Mouse (Mus musculus) ES-E14 (cell line): ENCODE results near the gene B430306N03Rik. TPM values are rescaled to one million over a fixed set of nuclear protein-coding genes. Genes with fewer than 3 reads are reported as not detected.

ENCODE experiments used
- DNase-seq: peaks from one replicate; pipeline ENCODE4 v3.0.0-alpha.2; 2013; ENCODE audit warnings: low read depth, low spot score
- H3K27ac ChIP-seq: 2 replicates; pipeline ENCODE4 v1.5.1; 2012; ENCODE audit warnings: low read depth, mild to moderate bottlenecking, low read length, moderate library complexity, mixed read lengths; ENCODE audit not compliant: poor library complexity, insufficient read depth, severe bottlenecking
- H3K36me3 ChIP-seq: 2 replicates; pipeline ENCODE4 v1.6.1; 2012; ENCODE audit warnings: mild to moderate bottlenecking, low read length, moderate library complexity, mixed read lengths; ENCODE audit not compliant: control insufficient read depth, poor library complexity, insufficient read depth, severe bottlenecking
- H3K4me1 ChIP-seq, 2 experiments: fragments of 150-350 bp in 1 of 2; sonication (generic) in 1 of 2; 2 replicates each; pipeline ENCODE4 v1.6.1; 2012; ENCODE audit warnings: low read length in 2 of 2, mild to moderate bottlenecking in 1 of 2, mixed read lengths in 1 of 2; ENCODE audit not compliant: control insufficient read depth in 2 of 2, insufficient read depth in 2 of 2, poor library complexity in 1 of 2
- H3K4me3 ChIP-seq, 2 experiments: fragments of 150-350 bp in 1 of 2; sonication (generic) in 1 of 2; 2 replicates each; pipeline ENCODE4 v1.5.1; 2012; ENCODE audit warnings: low read length in 2 of 2, low read depth in 1 of 2, mild to moderate bottlenecking in 1 of 2, mixed read lengths in 1 of 2; ENCODE audit not compliant: insufficient read depth in 1 of 2, poor library complexity in 1 of 2, severe bottlenecking in 1 of 2
- H3K9ac ChIP-seq: 2 replicates; pipeline ENCODE4 v1.6.1; 2012; ENCODE audit warnings: low read depth, mild to moderate bottlenecking, low read length, mixed read lengths; ENCODE audit not compliant: poor library complexity, insufficient read depth, severe bottlenecking
- H3K9me3 ChIP-seq: fragments of 150-350 bp; sonication (generic); 2 replicates; pipeline ENCODE4 v1.6.1; 2012; ENCODE audit warnings: low read depth, mild to moderate bottlenecking, low read length; ENCODE audit not compliant: control insufficient read depth, insufficient read depth
- CHD2 ChIP-seq: IDR thresholded peaks from 2 replicates; pipeline ENCODE4 v1.6.1; 2014; ENCODE audit warnings: mild to moderate bottlenecking, low read depth, low read length, inconsistent platforms
- HCFC1 ChIP-seq: IDR thresholded peaks from 2 replicates; pipeline ENCODE4 v1.6.1; 2012; ENCODE audit warnings: low read length, inconsistent platforms, borderline replicate concordance; ENCODE audit not compliant: insufficient read depth
- MAFK ChIP-seq: IDR thresholded peaks from 2 replicates; pipeline ENCODE4 v1.6.1; 2014; ENCODE audit warnings: mild to moderate bottlenecking, low read depth, low read length, inconsistent platforms; ENCODE audit not compliant: insufficient read depth
- ZC3H11A ChIP-seq: IDR thresholded peaks from 2 replicates; pipeline ENCODE4 v1.6.1; 2012; ENCODE audit warnings: low read depth, mild to moderate bottlenecking, inconsistent platforms, low read length, borderline replicate concordance
- ZNF384 ChIP-seq: IDR thresholded peaks from 2 replicates; pipeline ENCODE4 v1.6.1; 2012; ENCODE audit warnings: low read depth, low read length, inconsistent platforms
- in situ Hi-C, 2 experiments: fragments of 600-800 bp; cut with MboI; formaldehyde crosslinking; loops; one replicate each; pipeline ENCODE4 v1.15.1; 2025; ENCODE audit warnings: low sequenced_read_pairs in 2 of 2, inconsistent platforms in 1 of 2; ENCODE audit not compliant: unreplicated experiment in 2 of 2
- total RNA-seq: library from RNA; depleted of rRNA; stranded (reverse); fragments of 300-350 nt; gene quantifications from 2 replicates; pipeline ENCODE4 v1.2.3, GENCODE M21; 2012

B430306N03Rik gene
- total RNA-seq, 1 experiment, result 0.13 TPM

DNA sequence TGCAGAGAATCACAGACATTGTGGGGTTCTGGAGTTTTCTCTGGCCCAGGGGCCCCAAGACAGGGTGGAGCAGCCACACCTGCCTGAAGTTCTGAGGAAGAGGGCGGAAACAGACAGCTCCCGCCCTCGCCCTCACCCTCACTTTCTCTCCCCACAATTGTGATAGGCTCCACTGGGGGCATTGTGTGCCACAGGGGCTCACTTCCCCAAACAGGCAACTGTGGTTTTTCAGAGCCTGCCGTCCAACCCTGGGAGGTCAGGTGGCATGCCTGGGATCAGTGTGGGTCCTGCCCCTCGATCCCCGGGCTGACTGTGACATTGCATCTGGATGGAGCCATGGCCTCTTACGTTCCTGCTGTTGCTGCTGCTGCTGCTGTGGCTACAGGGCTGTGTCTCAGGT lies 15.7 kb upstream of the B430306N03Rik start:
- in situ Hi-C loops, result no loop called here
- no peaks in the 10 kb centered on the region for H3K9me3 ChIP-seq
- no peaks in the 10 kb centered on the region for H3K36me3 ChIP-seq
- TF ChIP-seq ZC3H11A (no peak), ZNF384 (no peak), HCFC1 (no peak), CHD2 (no peak), MAFK (no peak)
- no peak overlapping the region for H3K9ac ChIP-seq
- no peak for DNase-seq
- no peak overlapping the region for H3K4me3 ChIP-seq
- peaks cover 0 to 13% of the 10 kb centered on the region in 2 experiments; a peak in 2 of 4 replicates for H3K4me1 ChIP-seq
- no peak overlapping the region for H3K27ac ChIP-seq

DNA sequence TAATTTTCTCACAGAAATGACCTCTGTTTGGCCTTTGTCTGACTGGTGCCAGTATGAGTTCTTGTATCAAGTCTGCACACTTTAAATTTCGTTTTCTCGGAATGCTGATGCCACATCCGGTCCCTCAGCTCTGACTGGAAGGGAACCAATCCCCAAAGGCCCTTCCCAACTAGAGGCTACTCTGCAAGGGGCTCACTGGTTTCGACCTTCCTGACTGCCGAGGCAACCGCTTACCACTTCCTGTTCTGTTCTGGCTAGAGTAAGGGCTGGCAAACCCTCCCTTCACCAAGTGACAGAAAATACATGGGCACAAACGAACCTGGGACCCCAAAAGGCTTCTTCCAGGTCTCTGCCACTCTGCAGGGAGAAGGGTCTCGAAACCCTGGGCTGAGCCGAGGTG lies 15.1 kb upstream of the B430306N03Rik start:
- no peak for TF ChIP-seq ZC3H11A
- no peak for TF ChIP-seq MAFK
- no peak for TF ChIP-seq CHD2
- TF ChIP-seq ZNF384, result no peak
- no peak for TF ChIP-seq HCFC1
- Histone ChIP-seq H3K36me3 (no peaks in the 10 kb centered on the region), H3K9ac (no peak overlapping the region), H3K4me3 (no peak overlapping the region), H3K27ac (no peak overlapping the region; the same call in 1 of the 2 replicates), H3K4me1 (peaks cover 0 to 13% of the 10 kb centered on the region in 2 experiments; a peak in 2 of 4 replicates), H3K9me3 (no peaks in the 10 kb centered on the region)
- no peak for DNase-seq
- in situ Hi-C loops, result no loop called here

DNA sequence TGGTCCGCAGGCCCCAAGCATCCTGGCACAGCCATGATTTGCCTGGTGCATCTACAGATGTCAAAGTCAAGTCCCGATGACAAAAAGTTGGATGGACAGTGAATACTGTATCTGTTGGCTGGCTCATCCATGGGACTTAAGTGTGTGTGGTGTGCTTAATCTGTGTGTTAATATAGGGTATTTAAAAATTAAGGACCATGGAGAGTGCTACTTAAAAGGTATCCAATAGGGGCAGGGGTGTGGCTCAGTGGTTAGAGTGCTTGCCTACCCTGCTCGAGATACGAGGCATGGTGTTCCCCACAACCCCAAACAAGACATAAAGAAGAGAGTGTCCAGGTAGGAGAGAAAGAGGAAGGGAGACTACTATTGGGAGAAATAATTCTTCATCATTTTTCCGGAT lies 14.1 kb upstream of the B430306N03Rik start:
- no peak overlapping the region for H3K27ac ChIP-seq
- no peak overlapping the region for H3K9ac ChIP-seq
- peaks cover 0 to 13% of the 10 kb centered on the region in 2 experiments; a peak in 2 of 4 replicates for H3K4me1 ChIP-seq
- DNase-seq, result no peak
- no peaks in the 10 kb centered on the region for H3K9me3 ChIP-seq
- no peaks in the 10 kb centered on the region for H3K36me3 ChIP-seq
- no peak for TF ChIP-seq HCFC1
- TF ChIP-seq MAFK, result no peak
- TF ChIP-seq CHD2, result no peak
- no peak overlapping the region for H3K4me3 ChIP-seq
- in situ Hi-C loops, result no loop called here

DNA sequence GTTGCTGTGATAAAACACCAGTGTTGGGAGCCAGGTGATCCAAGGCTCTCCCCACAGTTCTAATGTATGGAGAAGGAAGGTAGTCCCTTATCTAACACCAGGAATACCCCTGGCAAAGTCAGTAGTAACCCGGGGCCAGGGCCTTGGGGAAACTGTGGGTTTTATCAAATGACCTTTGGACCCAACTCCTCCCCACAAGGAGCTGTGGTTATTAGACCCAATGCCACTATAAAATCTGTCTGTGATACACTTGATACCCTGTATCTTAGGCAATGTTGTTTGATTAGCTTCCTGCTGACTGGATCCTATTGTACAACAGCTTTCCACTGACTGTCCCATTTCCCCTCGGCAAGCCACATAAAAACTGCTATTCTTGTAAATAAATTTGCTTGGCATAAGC lies 3.8 kb upstream of the B430306N03Rik start:
- in situ Hi-C loops, result no loop called here
- TF ChIP-seq MAFK (no peak), ZNF384 (no peak), HCFC1 (no peak), ZC3H11A (no peak), CHD2 (no peak)
- no peak overlapping the region for H3K27ac ChIP-seq
- no peaks in the 10 kb centered on the region for H3K36me3 ChIP-seq
- H3K4me3 ChIP-seq, result no peak overlapping the region
- DNase-seq, result no peak
- no peaks in the 10 kb centered on the region for H3K9me3 ChIP-seq
- no peak overlapping the region for H3K9ac ChIP-seq
- no peaks in the 10 kb centered on the region for H3K4me1 ChIP-seq

DNA sequence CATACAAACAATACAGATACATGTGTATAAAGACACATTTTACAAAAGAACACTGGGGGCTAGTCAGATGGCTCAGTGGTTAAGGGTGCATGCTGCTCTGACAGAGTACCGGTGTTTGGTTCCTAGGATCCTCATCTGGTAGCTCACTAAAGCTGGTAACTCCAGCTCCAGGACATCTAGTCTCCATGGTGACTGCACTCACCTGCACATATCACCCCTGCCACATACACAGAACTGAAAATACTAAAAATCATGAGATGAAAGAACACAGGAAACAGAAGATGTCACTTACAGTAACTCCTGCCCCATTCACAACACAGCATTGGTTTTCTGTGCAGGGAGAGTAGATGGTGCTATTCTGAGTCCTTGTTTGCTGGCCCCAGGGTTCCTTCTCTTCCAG lies 2.7 kb downstream of the B430306N03Rik start:
- H3K9ac ChIP-seq, result no peak overlapping the region
- H3K9me3 ChIP-seq, result no peaks in the 10 kb centered on the region
- DNase-seq, result no peak
- no peak overlapping the region for H3K27ac ChIP-seq
- H3K4me3 ChIP-seq, result no peak overlapping the region
- H3K4me1 ChIP-seq, result peaks cover 0 to 3% of the 10 kb centered on the region in 2 experiments; a peak in 1 of 4 replicates
- in situ Hi-C loops, result no loop called here
- TF ChIP-seq ZC3H11A, result no peak
- TF ChIP-seq MAFK, result no peak
- no peak for TF ChIP-seq HCFC1
- no peak for TF ChIP-seq ZNF384
- TF ChIP-seq CHD2, result no peak
- H3K36me3 ChIP-seq, result no peaks in the 10 kb centered on the region
